Mouse (Mus musculus): ENCODE data around the gene Olfr891. TPM values are rescaled to one million over a fixed set of nuclear protein-coding genes. Genes with fewer than 3 reads are reported as not detected.
"Not testable (repeated sequence)": the region's sequence is repeated elsewhere in the genome, so short reads cannot be mapped to it uniquely, and the experiment has no call there.

Olfr891 gene
- polyA plus RNA-seq (2021) = not detected

DNA sequence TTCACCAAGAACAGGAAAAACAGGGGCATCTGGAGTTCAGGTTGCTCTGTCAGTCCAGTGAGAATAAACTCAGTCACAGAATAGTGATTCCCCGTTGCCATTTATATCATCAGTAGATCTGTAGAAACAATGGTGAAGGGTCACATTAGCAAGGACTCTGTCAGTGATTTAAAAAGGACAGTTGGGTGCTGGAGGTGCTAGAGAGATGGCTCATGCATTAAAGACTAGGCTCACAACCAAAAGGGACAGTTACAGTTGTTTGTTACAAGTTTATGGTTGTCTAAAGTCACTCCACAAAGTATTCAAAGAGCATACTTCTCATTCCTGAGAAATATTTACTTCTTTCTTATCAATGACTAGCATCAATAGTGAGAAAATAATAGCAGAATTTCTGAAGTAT lies at the start of gene Olfr891:
Olfr891 (minus strand) TSS at position 101 of the 400 bp plus-strand sequence.
- ATAC-seq = no peak
- ChIA-PET CTCF (no interaction called here), POLR2A (no interaction called here)
- no peaks in the 10 kb centered on the region for H3K27me3 ChIP-seq
- no peak for DNase-seq (ENCODE audit: low read depth, low spot score)
- in situ Hi-C loops (cut with MboI; ENCODE audit: low pct_unique_long_range_greater_than_20kb) = no loop called here
- no peak for TF ChIP-seq CTCF (IDR thresholded peaks at IDR 0.05)

DNA sequence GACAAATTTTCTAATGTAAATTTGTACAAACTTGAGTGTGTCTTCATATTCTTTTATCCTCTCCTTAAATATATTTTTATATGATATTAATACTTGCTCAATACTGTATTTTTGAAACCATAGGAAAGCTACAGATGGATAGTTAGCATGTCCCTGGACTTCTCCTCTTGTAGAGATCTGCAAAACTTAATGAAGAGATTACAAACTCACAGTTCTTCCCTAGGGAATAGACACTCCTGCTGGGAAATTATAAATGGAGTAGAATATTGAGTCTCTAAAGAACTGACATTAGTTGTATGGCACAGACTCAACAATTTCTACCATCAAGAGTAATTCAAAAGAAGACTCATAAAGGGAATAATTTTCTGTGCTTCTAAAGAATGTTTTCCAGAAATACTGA lies 37.1 kb upstream of the Olfr891 start, which contains the start of gene Olfr894:
Olfr894 (plus strand) TSS at position 301 of the 400 bp plus-strand sequence.
- in situ Hi-C loops (cut with MboI; ENCODE audit: low pct_unique_long_range_greater_than_20kb) = no loop called here
- CTCF ChIA-PET = no interaction called here
- POLR2A ChIA-PET = no interaction called here

GRCm38 (mm10) chr9:38208065-38208464 lies 27.4 kb upstream of the Olfr891 start, which contains the start of gene Olfr893:
TSS of gene Olfr893 (plus strand) at chr9:38208365.
- ChIA-PET CTCF (no interaction called here), POLR2A (no interaction called here)
- in situ Hi-C loops (cut with MboI; ENCODE audit: low pct_unique_long_range_greater_than_20kb) = no loop called here
- H3K27me3 ChIP-seq = no peaks in the 10 kb centered on the region
- DNase-seq (ENCODE audit: low read depth, low spot score) = no peak
- TF ChIP-seq CTCF (IDR thresholded peaks at IDR 0.05) = no peak
- no peak for ATAC-seq

More for the DNA sequence above, 37.1 kb upstream of the Olfr891 start, which contains the start of gene Olfr894:
- no peak for ATAC-seq
- no peak for TF ChIP-seq CTCF (IDR thresholded peaks at IDR 0.05)
- DNase-seq (ENCODE audit: low read depth, low spot score) = no peak
- H3K27me3 ChIP-seq = no peaks in the 10 kb centered on the region

- DNase-seq (ENCODE audit: low read depth, low spot score); H3K27me3 ChIP-seq; in situ Hi-C loops (cut with MboI; ENCODE audit: low pct_unique_long_range_greater_than_20kb); CTCF ChIA-PET; POLR2A ChIA-PET; ATAC-seq: not testable (repeated sequence)
Observed at GRCm38 (mm10) chr9:38168341-38168740, 12.3 kb downstream of the Olfr891 start.

DNA sequence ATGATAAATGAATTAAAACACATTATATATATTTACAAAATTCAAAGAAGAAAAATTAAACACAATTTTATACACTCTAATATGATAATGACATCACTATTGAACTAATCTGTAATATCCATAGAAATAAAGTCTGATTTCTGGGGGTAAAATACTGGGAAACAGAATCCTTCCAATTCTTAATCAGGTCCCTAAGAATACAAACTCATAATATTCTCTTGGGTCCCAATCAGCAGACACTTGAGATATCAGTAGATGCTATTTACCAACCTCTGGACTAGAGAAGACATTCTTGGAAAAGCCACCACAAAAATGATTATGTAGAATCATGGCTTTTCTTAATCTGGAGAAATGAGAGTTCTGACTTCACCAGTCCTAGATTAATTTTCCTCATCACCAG lies 38.4 kb downstream of the Olfr891 start, which contains the start of gene Olfr890:
Olfr890 (plus strand) TSS at position 301 of the 400 bp plus-strand sequence.
- no peaks in the 10 kb centered on the region for H3K27me3 ChIP-seq
- no peak for TF ChIP-seq CTCF (IDR thresholded peaks at IDR 0.05)
- ChIA-PET POLR2A (no interaction called here), CTCF (no interaction called here)
- no peak for DNase-seq (ENCODE audit: low read depth, low spot score)
- no peak for ATAC-seq
- in situ Hi-C loops (cut with MboI; ENCODE audit: low pct_unique_long_range_greater_than_20kb) = no loop called here

Other genes starting within 250 kb of the Olfr891 start
- gene Olfr881, start 189.0 kb downstream of the Olfr891 start, polyA plus RNA-seq (2021) = not detected
- gene Olfr883, start 155.0 kb downstream of the Olfr891 start, polyA plus RNA-seq (2021) = not detected
- gene Olfr884, start 134.3 kb downstream of the Olfr891 start, polyA plus RNA-seq (2021) = not detected
- not detected for gene Olfr885, start 119.5 kb downstream of the Olfr891 start, polyA plus RNA-seq (2021)
- gene Olfr887, start 96.7 kb downstream of the Olfr891 start, polyA plus RNA-seq (2021) = not detected
- not detected for gene Olfr888, start 72.7 kb downstream of the Olfr891 start, polyA plus RNA-seq (2021)
- 0.05 TPM for gene Olfr889, start 65.6 kb downstream of the Olfr891 start, polyA plus RNA-seq (2021)
- not detected for gene Olfr890, start 38.3 kb downstream of the Olfr891 start, polyA plus RNA-seq (2021)
- not detected for gene Olfr893, start 27.5 kb upstream of the Olfr891 start, polyA plus RNA-seq (2021)
- gene Olfr894, start 37.2 kb upstream of the Olfr891 start, polyA plus RNA-seq (2021) = not detected
- gene Olfr143, start 72.0 kb upstream of the Olfr891 start, polyA plus RNA-seq (2021) = not detected
- gene Olfr895, start 87.0 kb upstream of the Olfr891 start, polyA plus RNA-seq (2021) = not detected
- not detected for gene Olfr896-ps1, start 110.3 kb upstream of the Olfr891 start, polyA plus RNA-seq (2021)
- not detected for gene Olfr25, start 148.2 kb upstream of the Olfr891 start, polyA plus RNA-seq (2021)
- not detected for gene Olfr898, start 167.6 kb upstream of the Olfr891 start, polyA plus RNA-seq (2021)
- not detected for gene Olfr250, start 186.1 kb upstream of the Olfr891 start, polyA plus RNA-seq (2021)
- not detected for gene Olfr251, start 196.3 kb upstream of the Olfr891 start, polyA plus RNA-seq (2021)
- not detected for gene Olfr147, start 220.9 kb upstream of the Olfr891 start, polyA plus RNA-seq (2021)
- not detected for gene Olfr901, start 248.6 kb upstream of the Olfr891 start, polyA plus RNA-seq (2021)